Mouse (Mus musculus) liver, postnatal 0 days (tissue): ENCODE measurements around the gene P4ha1. TPM values are rescaled to one million over a fixed set of nuclear protein-coding genes. Genes with fewer than 3 reads are reported as not detected.

Source experiments
- ATAC-seq: fragments of 200-750 bp; cut with Nextera tagmentation; 2 replicates; pipeline ENCODE4 v1.8.0; 2017; ENCODE audit warnings: mild to moderate bottlenecking, moderate library complexity
- DNase-seq: peaks from one replicate; pipeline ENCODE4 v3.0.0-alpha.2; 2016
- H3K27ac ChIP-seq: fragments of 300-500 bp; sonication (generic); 2 replicates; pipeline ENCODE4 v1.5.1; 2014; ENCODE audit warnings: antibody characterized with exemption, moderate library complexity, mild to moderate bottlenecking, low read depth
- H3K27me3 ChIP-seq: fragments of 300-500 bp; sonication (generic); 2 replicates; pipeline ENCODE4 v1.6.1; 2014; ENCODE audit warnings: low read length, control low read depth, mixed read lengths; ENCODE audit not compliant: insufficient read depth
- H3K36me3 ChIP-seq: fragments of 300-500 bp; sonication (generic); replicated peaks from 2 replicates; pipeline ENCODE4 v1.6.1; 2014; ENCODE audit warnings: mild to moderate bottlenecking, control low read depth, low read length, moderate library complexity, mixed read lengths; ENCODE audit not compliant: insufficient read depth
- H3K4me1 ChIP-seq: fragments of 300-500 bp; sonication (generic); 2 replicates; pipeline ENCODE4 v1.6.1; 2014; ENCODE audit warnings: antibody characterized with exemption, mild to moderate bottlenecking, control low read depth; ENCODE audit not compliant: insufficient read depth
- H3K4me2 ChIP-seq: fragments of 300-500 bp; sonication (generic); 2 replicates; pipeline ENCODE4 v1.6.1; 2014; ENCODE audit warnings: low read depth, mild to moderate bottlenecking, low read length, moderate library complexity, mixed read lengths
- H3K4me3 ChIP-seq: fragments of 300-500 bp; sonication (generic); 2 replicates; pipeline ENCODE4 v1.5.1; 2014; ENCODE audit warnings: low read depth, low read length
- H3K9ac ChIP-seq: fragments of 300-500 bp; sonication (generic); replicated peaks from 2 replicates; pipeline ENCODE4 v1.6.1; 2014; ENCODE audit warnings: mild to moderate bottlenecking, moderate library complexity
- H3K9me3 ChIP-seq: fragments of 300-500 bp; sonication (generic); 2 replicates; pipeline ENCODE4 v1.6.1; 2016; ENCODE audit warnings: mild to moderate bottlenecking, control low read depth, low read length, mixed read lengths
- CTCF ChIP-seq: sonication (generic); IDR thresholded peaks from 2 replicates; pipeline ENCODE4 v1.5.1; 2016; ENCODE audit warnings: antibody characterized with exemption, low read depth
- EP300 ChIP-seq: IDR thresholded peaks from 2 replicates; pipeline ENCODE4 v1.6.1; 2016; ENCODE audit warnings: antibody characterized with exemption, low read depth, mild to moderate bottlenecking
- WGBS: fragments of 180-500 bp; shearing (Covaris S2); extraction: QIAGEN DNeasy Blood & Tissue Kit; methylation state at CpG from one replicate; pipeline ENCODE4 v1.1.7; 2014; ENCODE audit not compliant: insufficient replicate concordance; 5-methylcytosine and 5-hydroxymethylcytosine counted together
- polyA plus RNA-seq: library from polyadenylated mRNA; unstranded; fragments of >200 nt; fragmentation: Nextera tagmentation; extraction: Ambion mirVana; gene quantifications from 2 replicates; pipeline ENCODE4 v1.2.1, GENCODE M21; 2015

The P4ha1 gene
- polyA plus RNA-seq, 1 experiment from 2014 or later, result 6.4 TPM

GRCm38 (mm10) chr10:59363208-59363607 is 40.1 kb downstream of the P4ha1 start:
- no peaks in the 10 kb centered on the region for H3K27me3 ChIP-seq
- H3K4me2 ChIP-seq, result no peak overlapping the region
- 50% methylated on average over 2 of the region's 2 CpGs for WGBS
- TF ChIP-seq EP300 (no peak), CTCF (no peak)
- H3K27ac ChIP-seq, result no peak overlapping the region
- ATAC-seq (no peak), DNase-seq (no peak)
- H3K4me1 ChIP-seq, result 0 out of 2 replicates have a peak, but pooled peaks cover 3% of the 10 kb centered on the region
- no peaks in the 10 kb centered on the region for H3K9me3 ChIP-seq
- H3K4me3 ChIP-seq, result no peak overlapping the region
- no peak overlapping the region for H3K9ac ChIP-seq
- H3K36me3 ChIP-seq, result peaks cover 73% of the 10 kb centered on the region

- no peak overlapping the region for H3K27ac ChIP-seq
- ATAC-seq (no peak), DNase-seq (no peak)
- peaks cover 80% of the 10 kb centered on the region for H3K36me3 ChIP-seq
- H3K4me2 ChIP-seq, result no peak overlapping the region
- no peak overlapping the region for H3K4me3 ChIP-seq
- 83% methylated on average over 3 of the region's 3 CpGs for WGBS
- no peak for TF ChIP-seq CTCF
- no peaks in the 10 kb centered on the region for H3K27me3 ChIP-seq
- H3K9ac ChIP-seq, result no peak overlapping the region
- 0 out of 2 replicates have a peak, but pooled peaks cover 3% of the 10 kb centered on the region for H3K4me1 ChIP-seq
- no peaks in the 10 kb centered on the region for H3K9me3 ChIP-seq
These were observed 41.5 kb downstream of the P4ha1 start for GRCm38 (mm10) chr10:59364551-59364950.

- TF ChIP-seq EP300 (no peak), CTCF (no peak)
- Histone ChIP-seq H3K27ac (no peak overlapping the region), H3K4me2 (no peak overlapping the region), H3K9ac (no peak overlapping the region), H3K9me3 (no peaks in the 10 kb centered on the region), H3K4me3 (no peak overlapping the region), H3K27me3 (no peaks in the 10 kb centered on the region), H3K4me1 (0 out of 2 replicates have a peak, but pooled peaks cover 3% of the 10 kb centered on the region), H3K36me3 (peaks cover 85% of the 10 kb centered on the region)
- ATAC-seq (peak; percentile 43; the same call in 1 of the 2 replicates), DNase-seq (no peak)
- WGBS, result 62% methylated on average over 5 of the region's 5 CpGs
These were observed 42.9 kb downstream of the P4ha1 start for GRCm38 (mm10) chr10:59365804-59366589.

- Histone ChIP-seq H3K4me2 (no peak overlapping the region), H3K27ac (no peak overlapping the region), H3K27me3 (no peaks in the 10 kb centered on the region), H3K9ac (no peak overlapping the region), H3K4me1 (0 out of 2 replicates have a peak, but pooled peaks cover 3% of the 10 kb centered on the region), H3K9me3 (no peaks in the 10 kb centered on the region), H3K36me3 (peaks cover 85% of the 10 kb centered on the region), H3K4me3 (no peak overlapping the region)
- 96% methylated on average over 4 of the region's 4 CpGs for WGBS
- TF ChIP-seq EP300 (no peak), CTCF (no peak)
- ATAC-seq (no peak), DNase-seq (no peak)
These were observed 43.6 kb downstream of the P4ha1 start for GRCm38 (mm10) chr10:59366746-59367145.

DNA sequence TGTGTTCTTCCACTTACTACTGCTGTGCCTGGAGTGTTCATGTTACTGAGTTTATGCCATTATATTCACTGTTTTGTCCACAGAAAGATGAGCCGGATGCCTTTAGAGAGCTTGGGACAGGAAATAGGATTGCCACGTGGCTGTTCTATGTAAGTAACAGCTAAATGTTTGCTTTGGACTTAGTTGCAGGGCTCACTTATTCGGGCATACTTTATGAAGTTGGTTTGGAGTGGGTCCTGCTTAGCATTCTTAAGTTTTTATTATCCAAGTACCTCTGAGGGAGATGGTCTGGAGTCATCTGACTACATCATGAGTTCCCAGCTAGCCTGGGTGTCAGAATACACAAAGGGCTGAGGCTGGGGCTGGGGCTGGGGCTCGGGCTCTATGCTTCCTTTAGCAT is 44.1 kb downstream of the P4ha1 start:
- Histone ChIP-seq H3K4me2 (no peak overlapping the region), H3K36me3 (peaks cover 82% of the 10 kb centered on the region)
- DNase-seq, result no peak

GRCm38 (mm10) chr10:59368729-59369128 is 45.6 kb downstream of the P4ha1 start:
- ATAC-seq, result no peak

More for the DNA sequence above, 44.1 kb downstream of the P4ha1 start:
- H3K27ac ChIP-seq, result no peak overlapping the region
- no peak overlapping the region for H3K9ac ChIP-seq
- WGBS, result 72% methylated on average over 4 of the region's 4 CpGs
- 0 out of 2 replicates have a peak, but pooled peaks cover 3% of the 10 kb centered on the region for H3K4me1 ChIP-seq
- TF ChIP-seq EP300, result no peak
- TF ChIP-seq CTCF, result no peak
- H3K27me3 ChIP-seq, result no peaks in the 10 kb centered on the region
- H3K4me3 ChIP-seq, result no peak overlapping the region
- ATAC-seq, result no peak
- H3K9me3 ChIP-seq, result no peaks in the 10 kb centered on the region

More at GRCm38 (mm10) chr10:59368729-59369128, 45.6 kb downstream of the P4ha1 start:
- Histone ChIP-seq H3K27me3 (no peaks in the 10 kb centered on the region), H3K27ac (no peak overlapping the region), H3K4me1 (0 out of 2 replicates have a peak, but pooled peaks cover 3% of the 10 kb centered on the region), H3K4me2 (no peak overlapping the region), H3K36me3 (peaks cover 81% of the 10 kb centered on the region), H3K4me3 (no peak overlapping the region), H3K9me3 (no peaks in the 10 kb centered on the region), H3K9ac (no peak overlapping the region)
- TF ChIP-seq EP300 (no peak), CTCF (no peak)
- no peak for DNase-seq
- 87% methylated on average over 8 of the region's 8 CpGs for WGBS
